Mouse (Mus musculus): ENCODE measurements around the gene Rab3a. TPM values are rescaled to one million over a fixed set of nuclear protein-coding genes. Genes with fewer than 3 reads are reported as not detected.

The Rab3a gene
- polyA plus RNA-seq, 1 experiment, result 14.4 TPM

- Histone ChIP-seq H3K79me2 (ENCODE audit: control insufficient read depth, insufficient read depth) (peaks cover 10% of the 10 kb centered on the region), H3K4me3 (ENCODE audit: insufficient read depth, poor library complexity, severe bottlenecking) (peak overlapping the region; percentile 46), H3ac (ENCODE audit: control insufficient read depth, insufficient read length, low read depth) (peak overlapping the region; percentile 76), H3K79me3 (ENCODE audit: low read depth) (peaks cover 2% of the 10 kb centered on the region), H3K36me3 (ENCODE audit: control insufficient read depth, insufficient read depth) (peaks cover 31% of the 10 kb centered on the region), H3K27me3 (ENCODE audit: control insufficient read depth, insufficient read depth, insufficient read length) (no peaks in the 10 kb centered on the region)
- TF ChIP-seq CTCF (IDR thresholded peaks at IDR 0.05; ENCODE audit: control insufficient read depth, insufficient read depth, insufficient read length) (no peak), USF1 (IDR thresholded peaks at IDR 0.05; ENCODE audit: low read depth) (no peak), MYOG (IDR thresholded peaks at IDR 0.05; ENCODE audit: control insufficient read depth, extremely low read depth, insufficient read length) (no peak), CEBPB (IDR thresholded peaks at IDR 0.05; ENCODE audit: low read depth) (no peak), MAX (IDR thresholded peaks at IDR 0.05) (no peak), FOSL1 (IDR thresholded peaks at IDR 0.05; ENCODE audit: insufficient read depth, low read length, poor library complexity, severe bottlenecking) (no peak), MYOD1 (IDR thresholded peaks at IDR 0.05; ENCODE audit: control insufficient read depth, insufficient read length, low read depth) (no peak)
Measured at GRCm38 (mm10) chr8:70765838-70766570, 11.5 kb downstream of the Rab3a start.

GRCm38 (mm10) chr8:70766571-70767440 is 12.3 kb downstream of the Rab3a start:
- H3ac ChIP-seq (ENCODE audit: control insufficient read depth, insufficient read length, low read depth), result peak overlapping the region; percentile 76
- peaks cover 37% of the 10 kb centered on the region for H3K36me3 ChIP-seq (ENCODE audit: control insufficient read depth, insufficient read depth)
- H3K27me3 ChIP-seq (ENCODE audit: control insufficient read depth, insufficient read depth, insufficient read length), result no peaks in the 10 kb centered on the region
- H3K79me2 ChIP-seq (ENCODE audit: control insufficient read depth, insufficient read depth), result peaks cover 13% of the 10 kb centered on the region
- peak; percentile 79 for TF ChIP-seq USF1 (IDR thresholded peaks at IDR 0.05; ENCODE audit: low read depth)
- TF ChIP-seq FOSL1 (IDR thresholded peaks at IDR 0.05; ENCODE audit: insufficient read depth, low read length, poor library complexity, severe bottlenecking), result no peak
- TF ChIP-seq MAX (IDR thresholded peaks at IDR 0.05), result no peak
- TF ChIP-seq MYOD1 (IDR thresholded peaks at IDR 0.05; ENCODE audit: control insufficient read depth, insufficient read length, low read depth), result peak; percentile 20
- H3K4me3 ChIP-seq (ENCODE audit: insufficient read depth, poor library complexity, severe bottlenecking), result peak overlapping the region; percentile 46
- H3K79me3 ChIP-seq (ENCODE audit: low read depth), result peaks cover 4% of the 10 kb centered on the region

- no peak overlapping the region for H3K4me3 ChIP-seq (ENCODE audit: insufficient read depth, poor library complexity, severe bottlenecking)
- no peak overlapping the region for H3ac ChIP-seq (ENCODE audit: control insufficient read depth, insufficient read length, low read depth)
- peaks cover 20% of the 10 kb centered on the region for H3K79me2 ChIP-seq (ENCODE audit: control insufficient read depth, insufficient read depth)
- no peaks in the 10 kb centered on the region for H3K27me3 ChIP-seq (ENCODE audit: control insufficient read depth, insufficient read depth, insufficient read length)
- H3K36me3 ChIP-seq (ENCODE audit: control insufficient read depth, insufficient read depth), result peaks cover 42% of the 10 kb centered on the region
- TF ChIP-seq MYOD1 (IDR thresholded peaks at IDR 0.05; ENCODE audit: control insufficient read depth, insufficient read length, low read depth), result no peak
- TF ChIP-seq MYOG (IDR thresholded peaks at IDR 0.05; ENCODE audit: control insufficient read depth, extremely low read depth, insufficient read length), result no peak
- TF ChIP-seq CEBPB (IDR thresholded peaks at IDR 0.05; ENCODE audit: low read depth), result no peak
- TF ChIP-seq MAX (IDR thresholded peaks at IDR 0.05), result no peak
- no peak for TF ChIP-seq CTCF (IDR thresholded peaks at IDR 0.05; ENCODE audit: control insufficient read depth, insufficient read depth, insufficient read length)
- no peak for TF ChIP-seq FOSL1 (IDR thresholded peaks at IDR 0.05; ENCODE audit: insufficient read depth, low read length, poor library complexity, severe bottlenecking)
- no peak for TF ChIP-seq USF1 (IDR thresholded peaks at IDR 0.05; ENCODE audit: low read depth)
- peaks cover 4% of the 10 kb centered on the region for H3K79me3 ChIP-seq (ENCODE audit: low read depth)
Measured at GRCm38 (mm10) chr8:70767503-70767902, 13.0 kb downstream of the Rab3a start.

- Histone ChIP-seq H3K36me3 (ENCODE audit: control insufficient read depth, insufficient read depth) (peaks cover 36% of the 10 kb centered on the region), H3K79me3 (ENCODE audit: low read depth) (peaks cover 4% of the 10 kb centered on the region), H3K4me3 (ENCODE audit: insufficient read depth, poor library complexity, severe bottlenecking) (no peak overlapping the region)
Measured at GRCm38 (mm10) chr8:70768231-70768776, 13.8 kb downstream of the Rab3a start.

GRCm38 (mm10) chr8:70768956-70769355 is 14.5 kb downstream of the Rab3a start:
- no peak overlapping the region for H3K4me3 ChIP-seq (ENCODE audit: insufficient read depth, poor library complexity, severe bottlenecking)

More at GRCm38 (mm10) chr8:70768231-70768776, 13.8 kb downstream of the Rab3a start:
- no peak for TF ChIP-seq MAX (IDR thresholded peaks at IDR 0.05)
- TF ChIP-seq MYOG (IDR thresholded peaks at IDR 0.05; ENCODE audit: control insufficient read depth, extremely low read depth, insufficient read length), result no peak
- TF ChIP-seq CEBPB (IDR thresholded peaks at IDR 0.05; ENCODE audit: low read depth), result no peak
- no peaks in the 10 kb centered on the region for H3K27me3 ChIP-seq (ENCODE audit: control insufficient read depth, insufficient read depth, insufficient read length)
- H3ac ChIP-seq (ENCODE audit: control insufficient read depth, insufficient read length, low read depth), result no peak overlapping the region
- H3K79me2 ChIP-seq (ENCODE audit: control insufficient read depth, insufficient read depth), result peaks cover 24% of the 10 kb centered on the region

More at GRCm38 (mm10) chr8:70768956-70769355, 14.5 kb downstream of the Rab3a start:
- Histone ChIP-seq H3K79me2 (ENCODE audit: control insufficient read depth, insufficient read depth) (peaks cover 31% of the 10 kb centered on the region), H3K36me3 (ENCODE audit: control insufficient read depth, insufficient read depth) (peaks cover 37% of the 10 kb centered on the region), H3K27me3 (ENCODE audit: control insufficient read depth, insufficient read depth, insufficient read length) (no peaks in the 10 kb centered on the region), H3ac (ENCODE audit: control insufficient read depth, insufficient read length, low read depth) (no peak overlapping the region), H3K79me3 (ENCODE audit: low read depth) (peaks cover 4% of the 10 kb centered on the region)
- no peak for TF ChIP-seq MYOG (IDR thresholded peaks at IDR 0.05; ENCODE audit: control insufficient read depth, extremely low read depth, insufficient read length)
- TF ChIP-seq FOSL1 (IDR thresholded peaks at IDR 0.05; ENCODE audit: insufficient read depth, low read length, poor library complexity, severe bottlenecking), result no peak
- TF ChIP-seq USF1 (IDR thresholded peaks at IDR 0.05; ENCODE audit: low read depth), result no peak
- no peak for TF ChIP-seq MYOD1 (IDR thresholded peaks at IDR 0.05; ENCODE audit: control insufficient read depth, insufficient read length, low read depth)
- TF ChIP-seq CTCF (IDR thresholded peaks at IDR 0.05; ENCODE audit: control insufficient read depth, insufficient read depth, insufficient read length), result no peak
- TF ChIP-seq MAX (IDR thresholded peaks at IDR 0.05), result no peak
- TF ChIP-seq CEBPB (IDR thresholded peaks at IDR 0.05; ENCODE audit: low read depth), result no peak

Data from C2C12 (cell line).